Mouse (Mus musculus) ES-Bruce4 (cell line): Measurements from ENCODE around the gene Trcg1.
A peak's percentile ranks its signal among the peaks of the same experiment; 100 is the strongest.

ENCODE experiments used
- CTCF ChIP-seq: IDR thresholded peaks from one replicate; pipeline ENCODE4 v1.8.1; 2011; ENCODE audit warnings: low read depth, low read length
- EP300 ChIP-seq: IDR thresholded peaks from 2 replicates; pipeline ENCODE4 v1.6.1; 2011; ENCODE audit warnings: low read depth, low read length; ENCODE audit not compliant: insufficient read depth
- POLR2A ChIP-seq: IDR thresholded peaks from one replicate; pipeline ENCODE4 v1.8.1; 2011; ENCODE audit warnings: low read length; ENCODE audit not compliant: insufficient read depth

- TF ChIP-seq CTCF (no peak), POLR2A (no peak), EP300 (peak; percentile 56; the same call in 1 of the 2 replicates)
These were observed 41.9 kb downstream of the Trcg1 start for GRCm38 (mm10) chr9:57278268-57278667.
